Mouse (Mus musculus) neural tube, embryonic 13.5 days (tissue): ENCODE measurements around the gene Fbxo42. TPM values are rescaled to one million over a fixed set of nuclear protein-coding genes. Genes with fewer than 3 reads are reported as not detected.

Experiments
- ATAC-seq: fragments of 200-750 bp; cut with Nextera tagmentation; 2 replicates; pipeline ENCODE4 v1.8.0; 2017; ENCODE audit warnings: low read depth, mild to moderate bottlenecking, moderate TSS enrichment, moderate library complexity
- H3K27ac ChIP-seq: fragments of 300-500 bp; sonication (generic); replicated peaks from 2 replicates; pipeline ENCODE4 v1.5.1; 2015; ENCODE audit warnings: moderate library complexity, mild to moderate bottlenecking, inconsistent platforms
- H3K27me3 ChIP-seq: fragments of 300-500 bp; sonication (generic); 2 replicates; pipeline ENCODE4 v1.6.1; 2015; ENCODE audit warnings: mild to moderate bottlenecking, inconsistent platforms
- H3K36me3 ChIP-seq: fragments of 300-500 bp; sonication (generic); 2 replicates; pipeline ENCODE4 v1.6.1; 2015; ENCODE audit warnings: mild to moderate bottlenecking, inconsistent platforms
- H3K4me1 ChIP-seq: fragments of 300-500 bp; sonication (generic); replicated peaks from 2 replicates; pipeline ENCODE4 v1.6.1; 2015; ENCODE audit warnings: inconsistent platforms
- H3K4me2 ChIP-seq: fragments of 300-500 bp; sonication (generic); 2 replicates; pipeline ENCODE4 v1.6.1; 2015; ENCODE audit warnings: inconsistent platforms, mild to moderate bottlenecking, moderate library complexity
- H3K4me3 ChIP-seq: fragments of 300-500 bp; sonication (generic); 2 replicates; pipeline ENCODE4 v1.5.1; 2015; ENCODE audit warnings: mild to moderate bottlenecking, inconsistent platforms
- H3K9ac ChIP-seq: fragments of 300-500 bp; sonication (generic); 2 replicates; pipeline ENCODE4 v1.6.1; 2015; ENCODE audit warnings: moderate library complexity, mild to moderate bottlenecking, inconsistent platforms
- H3K9me3 ChIP-seq: fragments of 300-500 bp; sonication (generic); 2 replicates; pipeline ENCODE4 v1.6.1; 2016; ENCODE audit warnings: inconsistent platforms
- WGBS: fragments of 180-500 bp; shearing (Covaris S2); methylation state at CpG from one replicate; pipeline ENCODE4 v1.1.7; 2015; 5-methylcytosine and 5-hydroxymethylcytosine counted together
- polyA plus RNA-seq: library from polyadenylated mRNA; unstranded; fragments of >200 nt; fragmentation: Nextera tagmentation; extraction: Ambion mirVana; gene quantifications from 2 replicates; pipeline ENCODE4 v1.2.1, GENCODE M21; 2015

Gene Fbxo42
- polyA plus RNA-seq, 1 experiment from 2014 or later, result 24.2 TPM

DNA sequence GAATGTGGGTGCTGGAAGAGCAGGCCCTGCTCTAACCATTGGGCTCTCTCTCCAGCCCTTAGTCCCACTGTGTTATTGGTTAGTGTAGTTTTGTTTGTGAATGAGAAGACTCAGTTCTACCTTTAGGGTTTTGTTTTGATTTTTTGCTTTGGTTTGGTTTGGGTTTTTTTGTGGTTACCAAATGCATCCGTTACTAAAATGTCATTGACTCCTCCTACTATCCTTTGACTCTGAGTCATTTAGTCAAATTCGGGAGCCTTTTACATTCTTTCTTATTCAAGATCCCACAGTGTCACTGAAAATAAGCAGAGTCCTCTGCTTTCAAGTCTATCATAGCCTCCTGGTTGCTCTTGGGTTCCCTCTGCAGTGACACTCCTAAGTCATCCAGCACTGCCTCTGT lies 36.2 kb downstream of the Fbxo42 start:
- 93% methylated on average over 2 of the region's 2 CpGs for WGBS
- peaks cover 32% of the 10 kb centered on the region for H3K4me1 ChIP-seq
- ATAC-seq, result no peak
- H3K9me3 ChIP-seq, result no peaks in the 10 kb centered on the region
- peaks cover 42% of the 10 kb centered on the region for H3K36me3 ChIP-seq
- H3K4me2 ChIP-seq, result no peak overlapping the region
- no peak overlapping the region for H3K9ac ChIP-seq
- H3K4me3 ChIP-seq, result no peak overlapping the region
- H3K27me3 ChIP-seq, result no peaks in the 10 kb centered on the region
- no peak overlapping the region for H3K27ac ChIP-seq

DNA sequence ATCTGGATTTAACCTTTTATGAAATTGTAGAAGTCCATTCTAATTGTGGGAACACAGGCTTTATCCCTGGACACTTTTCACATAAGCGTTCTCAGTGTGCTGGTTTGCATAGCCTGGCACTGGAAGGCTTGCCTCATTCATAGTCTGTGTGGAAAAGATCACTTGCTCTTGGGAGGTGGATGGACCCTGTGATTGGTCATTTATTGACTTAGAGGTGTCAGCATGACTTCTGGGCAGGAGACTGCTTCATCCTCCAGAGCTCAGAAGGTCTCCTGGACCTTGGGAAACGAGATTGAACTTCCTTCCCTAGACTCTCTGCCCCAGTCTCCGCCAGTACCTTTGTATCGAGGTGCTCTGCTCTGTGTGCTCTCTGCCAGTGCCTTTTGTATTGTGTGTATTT lies 36.7 kb downstream of the Fbxo42 start:
- Histone ChIP-seq H3K27me3 (no peaks in the 10 kb centered on the region), H3K36me3 (peaks cover 42% of the 10 kb centered on the region), H3K4me1 (peaks cover 27% of the 10 kb centered on the region), H3K4me2 (no peak overlapping the region), H3K27ac (no peak overlapping the region), H3K4me3 (no peak overlapping the region), H3K9ac (no peak overlapping the region), H3K9me3 (no peaks in the 10 kb centered on the region)
- no peak for ATAC-seq
- WGBS, result 91% methylated on average over 4 of the region's 4 CpGs

DNA sequence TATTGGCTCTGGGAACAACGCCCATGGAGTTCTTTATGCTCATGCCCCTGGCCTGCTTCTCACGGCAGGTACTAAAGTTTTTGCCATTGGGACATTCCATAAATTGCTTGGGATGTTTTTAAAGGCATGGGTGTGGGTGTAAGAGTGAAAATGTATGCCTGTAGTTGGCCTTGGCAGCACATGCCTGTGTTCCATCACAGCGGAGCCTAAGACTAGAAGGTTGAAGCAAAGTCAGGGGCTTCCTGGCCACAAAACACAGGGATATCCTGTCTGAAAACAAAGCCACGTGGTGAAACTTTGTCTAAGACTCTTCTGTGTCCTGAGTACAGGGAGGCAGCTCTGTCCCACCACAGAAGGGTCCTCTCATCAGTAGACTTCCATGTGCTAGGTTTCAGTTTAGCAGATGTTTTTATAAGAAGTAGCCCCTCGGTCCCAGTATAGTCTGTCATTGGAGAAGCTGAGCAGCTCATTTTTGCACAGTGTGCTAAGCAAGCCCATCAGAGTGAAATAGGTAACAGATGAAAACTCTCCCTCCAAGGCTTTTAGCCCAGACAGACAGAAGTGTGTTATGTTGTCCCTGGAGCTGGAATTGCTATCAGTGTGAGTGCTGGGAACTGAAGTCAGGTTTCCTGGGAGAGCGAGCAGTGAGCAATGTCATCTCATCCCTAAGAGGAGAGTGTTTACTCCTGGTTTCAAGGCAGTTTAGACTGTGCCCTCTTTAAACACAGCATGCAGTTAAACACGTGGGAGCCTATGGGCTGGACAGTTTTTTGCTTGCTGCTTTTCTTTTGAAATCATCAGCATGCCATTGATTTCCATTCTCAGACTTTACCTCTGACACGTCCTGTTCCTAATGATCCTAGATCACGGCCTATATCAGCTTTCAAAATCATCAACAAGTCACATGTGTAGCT lies 39.5 kb downstream of the Fbxo42 start:
- WGBS, result 75% methylated on average over 9 of the region's 9 CpGs
- Histone ChIP-seq H3K27ac (peak overlapping the region; percentile 68), H3K9me3 (no peaks in the 10 kb centered on the region), H3K9ac (no peak overlapping the region), H3K27me3 (no peaks in the 10 kb centered on the region), H3K4me2 (no peak overlapping the region), H3K36me3 (peaks cover 38% of the 10 kb centered on the region), H3K4me3 (no peak overlapping the region), H3K4me1 (peaks cover 25% of the 10 kb centered on the region)
- ATAC-seq, result no peak

DNA sequence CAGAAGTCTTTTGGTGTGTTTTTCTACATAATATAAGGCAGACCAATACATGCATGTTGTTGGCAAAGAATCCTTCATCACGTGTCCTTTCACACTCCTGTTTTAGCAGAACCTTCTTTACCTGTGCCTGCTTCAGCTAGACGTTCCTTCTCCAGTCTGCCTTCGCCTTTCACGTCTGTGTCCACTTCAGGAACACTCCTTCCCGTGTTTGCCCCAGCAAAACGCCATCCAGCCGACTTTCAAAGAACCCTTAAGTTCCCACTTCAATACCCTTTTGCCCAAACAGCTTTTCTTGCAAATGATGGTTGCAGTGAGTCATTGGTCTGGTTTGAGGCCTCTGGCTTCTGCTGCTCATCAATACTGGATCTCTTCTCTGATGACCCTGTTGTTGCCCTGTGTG lies 43.6 kb downstream of the Fbxo42 start:
- Histone ChIP-seq H3K27me3 (no peaks in the 10 kb centered on the region), H3K4me2 (no peak overlapping the region), H3K9me3 (no peaks in the 10 kb centered on the region), H3K27ac (no peak overlapping the region), H3K9ac (no peak overlapping the region), H3K4me1 (peaks cover 15% of the 10 kb centered on the region), H3K36me3 (peaks cover 49% of the 10 kb centered on the region), H3K4me3 (no peak overlapping the region)
- ATAC-seq, result no peak
- 95% methylated on average over 7 of the region's 7 CpGs for WGBS

DNA sequence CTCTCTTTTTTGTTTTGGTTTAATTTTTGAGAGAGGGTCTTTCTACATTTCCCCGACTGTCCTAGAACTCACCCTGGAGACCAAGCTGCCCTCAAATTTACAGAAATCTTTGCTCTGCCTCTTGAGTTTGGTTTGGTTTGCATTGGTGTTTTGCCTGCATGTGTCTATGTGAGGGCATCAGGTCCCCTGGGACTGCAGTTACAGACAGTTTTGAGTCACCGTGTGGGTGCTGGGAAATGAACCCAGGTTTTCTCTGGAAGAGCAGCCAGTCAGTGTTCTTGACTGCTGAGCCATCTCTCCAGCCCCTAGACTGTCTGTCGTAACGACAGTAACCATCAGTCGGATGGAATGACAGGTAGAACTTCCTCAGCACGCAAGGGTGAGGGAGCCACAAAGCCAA lies 46.8 kb downstream of the Fbxo42 start:
- 93% methylated on average over 6 of the region's 6 CpGs for WGBS

DNA sequence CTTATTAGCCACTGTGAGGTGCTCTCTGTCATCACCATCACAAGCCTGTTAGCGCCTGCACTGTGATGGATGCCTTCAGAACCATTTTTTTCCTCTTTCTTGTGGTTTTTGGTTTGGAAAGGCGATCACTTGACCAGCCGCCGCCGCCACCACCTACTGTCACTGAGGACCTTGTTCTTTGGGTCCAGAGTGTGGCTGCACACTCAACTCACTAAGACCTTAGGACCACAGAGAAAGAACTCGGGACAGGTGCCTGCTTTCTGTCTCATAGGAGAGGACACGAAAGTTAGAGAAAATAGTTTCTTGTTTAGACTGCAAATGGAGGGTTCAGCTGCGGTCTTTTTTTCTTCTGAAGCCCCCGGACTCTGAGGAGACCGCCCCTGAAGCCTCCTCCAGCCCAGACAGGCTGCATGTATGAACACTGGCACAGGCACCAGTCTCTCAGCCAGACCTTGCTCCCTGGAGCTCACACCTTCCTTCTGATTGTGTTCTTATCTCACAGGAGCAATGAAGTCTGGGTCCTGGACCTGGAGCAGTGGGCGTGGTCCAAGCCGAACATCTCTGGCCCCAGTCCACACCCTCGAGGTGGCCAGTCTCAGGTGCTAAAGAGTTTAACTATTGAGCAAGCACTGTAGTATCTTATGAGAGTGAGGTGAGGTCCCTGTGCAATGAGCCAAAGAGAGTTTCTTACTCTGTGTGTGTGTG lies 49.4 kb downstream of the Fbxo42 start:
- 98% methylated on average over 13 of the region's 13 CpGs for WGBS

More for the DNA sequence above, 46.8 kb downstream of the Fbxo42 start:
- Histone ChIP-seq H3K27me3 (no peaks in the 10 kb centered on the region), H3K4me3 (no peak overlapping the region), H3K36me3 (peaks cover 79% of the 10 kb centered on the region), H3K9ac (no peak overlapping the region), H3K27ac (no peak overlapping the region), H3K4me2 (no peak overlapping the region), H3K4me1 (no peaks in the 10 kb centered on the region), H3K9me3 (no peaks in the 10 kb centered on the region)
- ATAC-seq, result no peak

DNA sequence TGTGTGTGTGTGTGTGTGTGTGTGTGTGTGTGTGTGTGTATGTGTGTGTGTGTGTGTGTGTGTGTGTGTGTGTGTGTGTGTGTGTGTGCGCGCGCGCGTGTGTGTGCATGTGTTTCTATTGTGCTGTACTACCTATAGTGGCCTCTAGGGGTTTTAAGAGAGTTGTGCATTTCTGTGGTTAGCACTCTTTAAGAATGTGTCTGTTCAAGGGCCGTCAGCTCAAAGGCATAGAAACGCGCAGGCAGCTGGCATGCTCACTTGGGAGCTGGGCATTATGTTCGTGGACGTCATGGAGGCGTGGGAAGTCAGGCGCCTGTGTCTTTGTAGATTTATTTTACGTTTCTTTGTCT lies 49.9 kb downstream of the Fbxo42 start:
- no peak for ATAC-seq
- no peaks in the 10 kb centered on the region for H3K9me3 ChIP-seq
- H3K9ac ChIP-seq, result no peak overlapping the region
- no peak overlapping the region for H3K4me3 ChIP-seq
- H3K27me3 ChIP-seq, result no peaks in the 10 kb centered on the region
- H3K4me2 ChIP-seq, result no peak overlapping the region
- H3K36me3 ChIP-seq, result peaks cover 84% of the 10 kb centered on the region
- no peaks in the 10 kb centered on the region for H3K4me1 ChIP-seq
- H3K27ac ChIP-seq, result no peak overlapping the region
- WGBS, result 92% methylated on average over 9 of the region's 13 CpGs

More for the DNA sequence above, 49.4 kb downstream of the Fbxo42 start:
- no peaks in the 10 kb centered on the region for H3K9me3 ChIP-seq
- no peak for ATAC-seq
- H3K4me3 ChIP-seq, result no peak overlapping the region
- H3K4me1 ChIP-seq, result no peaks in the 10 kb centered on the region
- peaks cover 87% of the 10 kb centered on the region for H3K36me3 ChIP-seq
- H3K27me3 ChIP-seq, result no peaks in the 10 kb centered on the region
- no peak overlapping the region for H3K4me2 ChIP-seq
- no peak overlapping the region for H3K9ac ChIP-seq
- H3K27ac ChIP-seq, result no peak overlapping the region

DNA sequence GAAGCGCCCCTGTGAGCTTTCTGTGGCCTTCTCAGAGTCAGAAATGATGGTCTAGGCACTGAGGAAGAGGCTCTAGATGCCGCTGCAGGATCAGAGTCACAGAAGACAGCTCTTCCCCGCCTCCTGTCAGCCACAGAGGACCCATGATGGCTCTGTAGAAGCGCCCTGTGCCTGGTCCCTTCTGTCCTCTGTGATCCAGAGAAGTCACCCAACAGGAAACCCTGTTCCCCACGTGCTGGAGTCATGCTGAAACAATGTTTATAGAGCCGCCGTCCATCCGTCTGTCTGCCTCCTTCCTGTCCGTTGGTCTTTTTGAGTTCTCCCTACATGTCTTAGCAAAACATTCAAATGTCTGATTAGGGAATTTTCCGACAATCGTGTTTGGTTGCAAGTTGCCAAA lies 53.2 kb downstream of the Fbxo42 start:
- no peak for ATAC-seq
- H3K4me2 ChIP-seq, result no peak overlapping the region
- WGBS, result 82% methylated on average over 11 of the region's 11 CpGs
- H3K4me1 ChIP-seq, result no peaks in the 10 kb centered on the region; the same call in 1 of the 2 replicates
- H3K36me3 ChIP-seq, result peaks cover 87% of the 10 kb centered on the region
- H3K9ac ChIP-seq, result no peak overlapping the region
- no peak overlapping the region for H3K4me3 ChIP-seq
- no peaks in the 10 kb centered on the region for H3K9me3 ChIP-seq
- no peaks in the 10 kb centered on the region for H3K27me3 ChIP-seq
- no peak overlapping the region for H3K27ac ChIP-seq

DNA sequence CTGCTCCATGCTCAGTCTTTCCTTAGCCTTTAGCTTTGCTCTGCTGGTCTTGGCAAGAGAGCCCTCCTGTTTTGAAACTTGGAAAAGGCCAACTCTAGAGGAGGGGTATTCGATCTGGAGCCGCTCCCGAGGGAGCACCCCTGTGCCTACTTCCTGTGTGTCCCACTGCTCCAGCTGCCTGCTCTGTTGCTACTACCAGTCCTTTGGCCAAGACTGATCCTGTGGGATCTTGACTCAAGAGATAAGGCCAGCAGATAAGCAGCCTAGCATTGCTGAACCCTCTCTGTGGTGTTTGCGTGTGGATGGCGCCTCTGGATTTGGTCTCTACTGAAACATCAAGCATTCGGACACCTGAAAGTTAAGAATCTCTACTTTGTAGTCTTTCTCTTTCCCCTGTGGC lies 54.5 kb downstream of the Fbxo42 start:
- Histone ChIP-seq H3K27ac (no peak overlapping the region), H3K9ac (no peak overlapping the region), H3K27me3 (no peaks in the 10 kb centered on the region), H3K9me3 (no peaks in the 10 kb centered on the region), H3K4me1 (no peaks in the 10 kb centered on the region; the same call in 1 of the 2 replicates), H3K4me3 (no peak overlapping the region), H3K4me2 (no peak overlapping the region), H3K36me3 (peaks cover 81% of the 10 kb centered on the region)
- ATAC-seq, result no peak
- 94% methylated on average over 6 of the region's 6 CpGs for WGBS

DNA sequence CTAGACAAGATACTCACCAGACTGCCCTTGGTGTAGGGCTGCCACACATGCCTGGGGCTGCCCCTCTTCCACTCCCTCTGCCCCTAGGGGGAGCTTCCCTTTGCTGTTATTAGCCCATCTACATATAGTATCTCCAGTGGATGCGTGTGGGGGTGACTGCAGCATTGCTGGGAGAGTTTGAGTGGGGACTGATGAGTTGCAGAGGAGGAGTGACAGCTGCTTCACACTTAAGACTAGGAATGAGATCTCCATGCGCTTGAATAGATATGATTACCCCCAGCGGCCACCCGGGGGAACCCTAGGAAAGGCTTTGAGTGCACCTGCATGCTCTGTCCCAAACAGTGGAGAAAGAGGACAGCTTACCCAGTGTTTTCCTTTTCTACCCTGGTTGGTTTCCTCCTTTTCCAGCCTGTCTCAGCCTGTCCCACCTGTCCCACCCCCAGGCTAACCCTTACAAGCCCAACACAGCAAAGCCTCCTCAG lies 56.9 kb downstream of the Fbxo42 start:
- no peaks in the 10 kb centered on the region for H3K27me3 ChIP-seq
- H3K4me1 ChIP-seq, result no peaks in the 10 kb centered on the region; the same call in 1 of the 2 replicates
- ATAC-seq, result peak; percentile 40; the same call in 1 of the 2 replicates
- WGBS, result 75% methylated on average over 4 of the region's 4 CpGs
- no peak overlapping the region for H3K4me3 ChIP-seq
- no peak overlapping the region for H3K27ac ChIP-seq
- peaks cover 59% of the 10 kb centered on the region for H3K36me3 ChIP-seq
- no peak overlapping the region for H3K9ac ChIP-seq
- H3K4me2 ChIP-seq, result no peak overlapping the region
- no peaks in the 10 kb centered on the region for H3K9me3 ChIP-seq

DNA sequence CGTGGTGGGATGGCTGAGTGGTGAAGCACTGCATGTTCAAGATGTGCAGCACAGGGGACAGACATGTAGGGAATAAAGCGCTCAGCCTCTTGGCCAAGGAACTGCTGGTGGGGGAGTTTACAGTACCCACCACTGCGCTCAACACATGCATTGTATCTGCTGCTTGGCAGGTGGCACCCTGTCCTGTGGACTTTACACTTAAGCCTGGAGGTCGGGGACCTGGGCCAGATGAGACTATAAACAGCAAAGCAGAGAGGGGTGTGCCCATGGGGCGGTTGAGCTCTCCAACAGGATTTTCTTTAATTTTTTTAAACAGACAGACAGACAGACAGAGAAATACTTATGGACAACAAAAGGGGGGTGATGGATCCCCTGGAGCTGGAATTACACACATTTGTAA lies 59.4 kb downstream of the Fbxo42 start:
- H3K4me2 ChIP-seq, result no peak overlapping the region
- no peak overlapping the region for H3K27ac ChIP-seq
- no peak overlapping the region for H3K9ac ChIP-seq
- H3K4me1 ChIP-seq, result peaks cover 6% of the 10 kb centered on the region; the same call in 1 of the 2 replicates
- no peak overlapping the region for H3K4me3 ChIP-seq
- no peaks in the 10 kb centered on the region for H3K9me3 ChIP-seq
- no peak for ATAC-seq
- H3K27me3 ChIP-seq, result no peaks in the 10 kb centered on the region
- peaks cover 38% of the 10 kb centered on the region for H3K36me3 ChIP-seq
- 93% methylated on average over 5 of the region's 5 CpGs for WGBS

DNA sequence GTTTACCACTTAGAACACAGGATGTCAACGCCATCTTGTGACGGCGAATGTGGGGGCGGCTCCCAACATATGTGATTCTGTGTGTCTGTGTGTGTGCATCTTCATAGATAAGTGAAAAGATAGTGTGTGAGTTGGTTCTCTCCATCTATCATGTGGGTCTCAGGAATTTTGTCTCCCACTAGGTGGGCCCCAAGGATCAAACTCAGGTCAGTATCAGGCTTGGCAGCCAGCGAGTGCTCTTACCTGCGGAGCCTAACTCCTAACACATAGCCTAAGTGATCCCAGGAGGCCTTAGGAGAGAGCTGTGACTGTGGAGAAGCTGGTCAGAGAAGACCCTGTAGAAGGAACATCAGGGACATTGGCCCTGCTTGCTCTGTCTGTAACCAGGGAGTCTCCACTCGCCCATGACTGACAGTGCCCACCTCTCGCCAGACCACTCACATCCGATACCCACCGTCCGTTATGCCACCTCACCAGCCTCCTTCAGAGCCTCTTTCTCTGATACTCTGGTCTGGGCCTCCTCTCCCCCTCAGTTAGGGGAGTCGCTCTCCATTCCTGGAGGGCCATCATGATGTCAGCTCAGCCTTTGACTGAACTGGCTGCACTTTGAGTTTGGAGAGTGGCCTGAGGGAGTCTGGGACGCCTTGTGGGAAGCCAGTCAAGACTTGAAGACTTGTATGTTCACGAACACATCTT lies 63.0 kb downstream of the Fbxo42 start:
- peak overlapping the region; percentile 53 for H3K4me2 ChIP-seq
- peak overlapping the region; percentile 64 for H3K9ac ChIP-seq
- WGBS, result 72% methylated on average over 14 of the region's 14 CpGs
- H3K4me3 ChIP-seq, result peak overlapping the region; percentile 39
- 0 out of 2 replicates have a peak, but pooled peaks cover 8% of the 10 kb centered on the region for H3K36me3 ChIP-seq
- peak; percentile 30; the same call in 1 of the 2 replicates for ATAC-seq
- no peaks in the 10 kb centered on the region for H3K27me3 ChIP-seq
- peak overlapping the region; percentile 70 for H3K27ac ChIP-seq
- H3K4me1 ChIP-seq, result peaks cover 25% of the 10 kb centered on the region
- no peaks in the 10 kb centered on the region for H3K9me3 ChIP-seq
